Mouse (Mus musculus) spleen, postnatal 4 days (tissue): ENCODE measurements at regions not wholly inside any gene's neighbourhood (a gene's known extent, or its start where the extent isn't known, plus 50 kb on each side); places are given as distances from the start of the nearest gene placed in this dataset.

Experiments
- DNase-seq, 2 experiments: peaks; one replicate each; pipeline ENCODE4 v3.0.0; 2022; ENCODE audit warnings: low spot score in 2 of 2

DNA sequence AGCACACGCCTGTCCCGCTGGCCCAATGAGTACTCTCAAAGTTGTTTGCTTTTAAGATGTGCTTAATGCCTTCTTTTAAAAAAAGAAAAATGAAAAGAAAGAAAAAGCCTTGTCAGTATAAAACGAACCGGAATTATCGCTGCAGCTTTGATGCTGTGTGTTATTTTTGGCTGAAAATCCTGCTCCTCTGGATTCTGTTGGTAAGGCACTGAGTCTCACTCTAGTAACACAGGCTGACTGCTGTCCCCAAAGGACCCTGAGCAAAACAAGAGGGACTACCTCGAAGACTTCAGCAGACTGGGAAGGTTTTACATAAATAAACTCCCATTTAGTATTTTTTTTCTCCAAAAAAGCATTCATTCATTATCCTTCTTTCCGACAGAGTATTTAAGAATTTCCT lies 196.1 kb upstream of the Ppargc1a start:
- no peak for DNase-seq

DNA sequence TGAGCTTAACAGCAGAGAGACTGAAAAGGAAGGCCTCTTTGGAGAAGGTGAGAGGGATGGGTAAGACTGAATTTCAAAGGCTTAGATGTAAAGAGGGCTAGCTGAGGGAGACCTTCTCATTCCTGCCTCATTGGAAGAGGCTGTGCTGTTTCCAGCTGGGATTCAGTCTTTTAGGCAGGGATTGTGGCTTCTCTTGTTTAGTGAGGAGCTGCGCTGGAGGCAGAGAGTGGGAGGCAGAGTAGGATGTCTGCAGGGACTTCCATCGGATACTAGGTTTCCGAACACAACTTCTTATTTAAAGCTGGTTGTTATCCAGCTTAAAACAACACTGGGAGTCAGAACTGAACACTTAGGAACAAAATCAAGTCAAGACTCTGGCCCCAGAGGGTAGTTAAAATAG lies 194.8 kb upstream of the Ppargc1a start:
- no peak for DNase-seq

- DNase-seq, result no peak
Measured at GRCm38 (mm10) chr5:51758289-51758688, 190.8 kb upstream of the Ppargc1a start.

GRCm38 (mm10) chr5:51757864-51758263 lies 190.3 kb upstream of the Ppargc1a start:
- DNase-seq, result no peak

- no peak for DNase-seq
Measured at GRCm38 (mm10) chr5:51752024-51752423, 184.5 kb upstream of the Ppargc1a start.

- no peak for DNase-seq
Measured at GRCm38 (mm10) chr5:51750456-51750855, 182.9 kb upstream of the Ppargc1a start.

GRCm38 (mm10) chr5:51740893-51741292 lies 173.4 kb upstream of the Ppargc1a start:
- no peak for DNase-seq

DNA sequence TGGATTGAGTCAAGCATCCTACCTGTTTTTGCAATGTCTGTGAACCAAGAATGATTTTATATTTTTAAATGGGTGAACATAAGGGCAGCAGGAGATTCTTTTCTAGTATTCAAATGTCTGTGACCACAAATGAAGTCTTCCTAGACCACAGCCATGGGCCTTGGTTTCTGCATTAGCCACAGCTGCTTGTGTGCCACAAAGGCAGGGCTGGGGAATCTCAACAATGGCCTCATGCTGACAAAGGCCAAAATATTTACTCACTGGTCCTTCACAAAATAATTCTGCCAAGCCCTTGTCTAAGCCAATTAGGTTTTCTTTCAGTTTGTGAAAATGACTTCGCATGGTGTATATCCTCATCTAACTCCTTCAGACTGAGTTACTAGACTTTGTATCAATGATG lies 162.7 kb upstream of the Ppargc1a start:
- no peak for DNase-seq

GRCm38 (mm10) chr5:51729771-51730170 lies 162.2 kb upstream of the Ppargc1a start:
- no peak for DNase-seq

- no peak for DNase-seq
Measured at GRCm38 (mm10) chr5:51726762-51727161, 159.2 kb upstream of the Ppargc1a start.

GRCm38 (mm10) chr5:51718911-51719310 lies 151.4 kb upstream of the Ppargc1a start:
- DNase-seq, result no peak

GRCm38 (mm10) chr5:51718451-51718850 lies 150.9 kb upstream of the Ppargc1a start:
- no peak for DNase-seq

DNA sequence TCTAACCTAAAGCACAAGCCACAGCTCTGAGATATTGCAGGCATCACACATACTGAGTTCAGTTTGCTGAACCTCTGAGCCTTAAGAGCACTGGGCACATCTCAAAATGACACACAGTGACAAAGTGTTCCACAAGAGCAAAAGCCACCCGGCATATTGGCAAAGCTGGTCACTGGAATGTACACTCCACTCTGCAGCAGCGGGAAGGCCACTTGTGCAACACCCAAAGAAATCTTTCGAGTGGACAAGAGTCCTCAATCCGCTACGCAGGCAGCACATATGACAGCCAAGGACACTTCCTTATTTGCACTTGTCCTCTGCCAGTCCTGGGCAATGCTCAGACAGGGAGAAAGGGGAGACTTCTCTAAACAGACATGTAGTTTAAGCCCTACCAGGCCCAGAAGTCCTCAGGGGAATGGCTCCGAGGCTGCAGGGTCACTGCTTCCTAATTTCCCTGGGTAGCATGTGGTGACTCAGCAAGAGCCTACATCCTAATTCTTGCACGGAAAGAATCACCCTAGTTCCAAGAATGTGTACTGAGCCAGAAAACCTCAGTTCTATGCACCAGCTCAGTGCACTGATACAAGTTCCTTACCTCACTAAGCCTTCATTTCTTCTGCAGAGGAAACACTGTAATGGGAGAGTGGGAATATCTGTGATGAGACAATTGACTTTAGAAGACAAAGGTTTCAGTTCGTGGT lies 144.5 kb upstream of the Ppargc1a start:
- DNase-seq, result no peak

- DNase-seq, result no peak
Measured at GRCm38 (mm10) chr5:51710664-51711063, 143.1 kb upstream of the Ppargc1a start.

DNA sequence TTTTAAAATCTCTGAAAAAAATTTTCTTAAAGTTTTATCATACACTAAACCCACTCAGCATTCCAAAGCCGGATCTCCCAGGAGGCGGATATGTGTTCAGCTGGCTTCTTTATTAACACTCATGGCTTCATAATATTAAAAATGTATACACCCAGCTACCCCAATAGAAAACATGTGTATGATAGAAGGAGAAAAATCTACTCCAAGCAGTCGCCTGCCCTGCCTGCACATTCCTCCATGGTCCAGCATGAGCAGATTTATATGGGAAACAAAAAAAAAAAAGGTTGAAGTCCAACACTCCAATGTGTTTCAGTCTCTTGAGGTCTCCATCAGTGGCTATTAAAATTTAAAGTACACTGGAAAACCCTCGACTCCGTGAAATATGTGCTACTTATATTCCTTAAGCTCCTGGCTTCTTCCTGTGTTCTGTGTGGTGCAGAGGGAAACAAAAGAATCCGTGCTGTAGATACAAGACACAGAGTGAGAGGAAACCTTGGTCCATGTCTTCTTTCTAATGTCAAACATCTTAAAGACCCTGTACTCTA lies 142.0 kb upstream of the Ppargc1a start:
- DNase-seq, result no peak

DNA sequence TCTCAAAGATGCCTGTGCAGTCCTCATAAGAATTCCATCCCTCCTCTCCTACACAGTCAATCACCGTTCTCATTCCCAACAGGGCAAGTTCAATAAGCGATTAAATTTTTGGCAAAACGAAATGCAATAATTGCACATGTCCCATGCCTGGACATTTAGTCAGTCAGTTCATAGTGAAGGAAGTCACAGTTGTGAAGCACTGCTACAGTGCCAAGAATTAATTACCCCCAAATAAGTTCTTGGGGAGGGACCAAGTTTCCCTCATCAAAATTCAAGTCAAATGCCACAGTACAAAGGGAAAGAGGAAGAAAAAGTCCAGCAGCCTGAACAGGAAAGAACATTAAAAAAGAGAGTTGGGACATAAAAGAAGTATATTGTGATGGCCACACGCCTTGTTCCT lies 112.4 kb upstream of the Ppargc1a start:
- no peak for DNase-seq

DNA sequence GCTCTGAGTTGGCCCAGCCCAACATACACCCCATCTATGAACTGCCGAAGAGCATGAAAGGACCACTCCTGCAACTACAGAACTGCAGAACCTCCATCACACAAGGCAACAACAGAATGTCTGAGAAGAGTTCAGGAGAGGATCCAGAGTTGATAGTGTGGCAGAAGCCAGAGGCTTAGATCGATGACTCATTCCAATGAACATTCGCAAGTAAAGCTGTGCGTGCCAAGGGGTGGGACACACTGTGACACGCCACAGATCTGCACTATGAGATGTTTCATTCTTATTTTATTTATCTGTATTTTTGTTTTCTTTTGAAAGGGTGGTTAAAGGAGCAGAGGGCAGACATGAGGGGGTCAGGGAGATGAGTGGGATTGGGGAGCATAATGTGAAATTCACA lies 103.7 kb upstream of the Ppargc1a start:
- no peak for DNase-seq

DNA sequence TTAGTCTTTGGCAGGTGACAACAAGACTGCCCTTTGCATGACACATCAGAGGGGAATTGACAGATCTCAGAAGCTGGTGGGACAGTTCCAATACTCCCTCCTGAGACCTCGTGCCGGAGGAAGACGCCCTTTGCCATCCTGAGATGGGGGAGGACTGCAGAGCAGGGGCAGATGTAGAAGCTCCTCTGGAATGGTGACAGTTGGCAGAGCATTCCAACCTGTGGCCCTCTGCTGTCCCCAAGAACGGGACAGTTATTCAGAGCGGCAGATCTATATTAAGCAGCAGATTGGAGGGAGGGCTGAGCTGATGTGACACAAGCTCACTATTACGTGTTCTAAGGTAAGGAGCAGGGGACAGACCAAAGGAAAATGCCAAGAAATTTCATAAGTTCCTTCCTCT lies 97.7 kb upstream of the Ppargc1a start:
- no peak for DNase-seq

GRCm38 (mm10) chr5:51658232-51658896 lies 90.8 kb upstream of the Ppargc1a start:
- no peak for DNase-seq

DNA sequence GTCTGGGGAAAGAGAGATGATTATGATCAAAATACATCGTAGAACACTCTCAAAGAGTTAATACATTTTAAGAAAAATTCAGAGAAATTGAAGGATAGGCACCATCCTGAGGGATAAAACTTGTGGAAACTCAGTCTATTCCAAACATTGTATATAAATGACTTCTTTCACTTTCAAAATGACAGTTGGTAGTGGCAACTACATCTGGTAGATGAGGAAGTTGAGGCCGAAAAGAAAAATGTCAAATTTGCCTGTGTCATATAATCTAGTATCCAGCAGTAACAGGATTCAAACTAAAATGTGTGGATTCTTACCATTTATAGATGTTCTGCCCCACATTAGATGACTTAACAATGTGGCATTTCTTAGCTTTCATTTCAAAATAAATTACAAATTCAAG lies 86.0 kb upstream of the Ppargc1a start:
- no peak for DNase-seq

- DNase-seq, result no peak
Measured at GRCm38 (mm10) chr5:51624400-51624799, 56.9 kb upstream of the Ppargc1a start.
